Mouse (Mus musculus) R1 (cell line): ENCODE data around the gene Sf3b4.

Source experiments
- DNase-seq: peaks from one replicate; pipeline ENCODE4 v3.0.0-alpha.2; 2018; ENCODE audit warnings: low read depth, low spot score

The Sf3b4 gene

GRCm38 (mm10) chr3:96172197-96173178, at the start of gene Sf3b4:
Gene Sf3b4 (plus strand): TSS chr3:96172332.
- DNase-seq = peak; percentile 97

DNA sequence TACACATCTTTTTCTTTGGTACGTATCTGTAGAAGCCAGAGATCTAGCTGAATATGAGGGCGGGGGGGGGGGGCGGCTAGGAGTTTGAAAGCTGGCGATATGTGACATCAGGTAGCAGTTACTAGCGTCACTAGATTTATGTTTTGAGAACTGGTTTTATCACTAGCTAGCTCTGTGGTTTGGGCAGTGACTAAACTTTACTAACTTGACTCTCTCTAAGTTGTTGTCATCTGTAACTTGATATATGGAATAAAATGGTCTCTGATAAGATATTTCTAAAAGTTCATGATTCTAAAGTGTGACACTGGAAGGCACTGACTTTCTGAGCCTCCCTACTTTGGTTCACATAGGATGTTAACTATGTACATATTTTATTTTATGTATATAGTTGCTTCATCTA, 47.9 kb upstream of the Sf3b4 start:
- DNase-seq = no peak

DNA sequence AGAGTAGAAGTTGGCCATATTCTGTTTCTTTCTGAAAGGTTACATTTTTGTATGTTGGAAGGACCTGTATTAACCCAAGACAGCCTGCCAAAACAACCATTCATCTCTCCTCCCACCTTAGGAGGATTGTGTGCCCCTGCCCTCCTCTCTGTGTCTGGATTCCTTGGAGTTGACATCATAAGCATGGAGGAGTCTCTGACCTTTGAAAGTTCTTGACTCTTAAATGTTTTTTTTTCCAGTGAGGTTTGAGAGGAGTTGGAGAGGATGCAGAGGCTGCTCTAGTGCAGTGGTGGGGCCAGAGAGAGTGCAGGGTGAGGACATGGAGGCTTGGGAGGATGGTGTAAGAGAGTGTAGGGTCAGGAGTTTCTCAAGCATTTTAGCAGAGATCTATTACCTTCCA, 44.0 kb upstream of the Sf3b4 start:
- no peak for DNase-seq

- DNase-seq = no peak
These were observed 39.7 kb upstream of the Sf3b4 start for GRCm38 (mm10) chr3:96132478-96132877.

- peak; percentile 12 for DNase-seq
These were observed 38.7 kb upstream of the Sf3b4 start for GRCm38 (mm10) chr3:96133327-96133905.

DNA sequence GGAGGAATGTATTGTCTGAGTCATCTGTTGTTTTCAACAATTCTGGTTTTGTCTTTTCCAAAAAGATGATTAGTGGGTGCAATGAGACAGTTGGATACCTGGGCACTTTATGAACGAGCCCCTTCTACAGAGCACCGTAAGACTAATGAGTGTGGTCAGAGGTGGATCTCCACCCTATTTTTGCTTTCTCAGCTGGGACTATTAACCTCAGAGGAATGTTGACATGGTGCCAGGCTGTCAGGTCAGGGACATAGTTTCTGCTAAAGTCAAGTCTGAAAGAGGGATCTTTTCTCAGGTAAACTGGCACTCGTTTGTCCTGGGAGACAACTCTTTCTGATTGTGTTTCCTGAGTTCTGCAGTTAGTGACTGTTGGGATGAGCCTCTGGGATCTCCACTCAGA, 37.1 kb upstream of the Sf3b4 start:
- DNase-seq = no peak

- peak; percentile 63 for DNase-seq
These were observed 24.2 kb upstream of the Sf3b4 start for GRCm38 (mm10) chr3:96147950-96148349.

- DNase-seq = no peak
These were observed 20.3 kb upstream of the Sf3b4 start for GRCm38 (mm10) chr3:96151836-96152235.

GRCm38 (mm10) chr3:96152611-96153010, 19.5 kb upstream of the Sf3b4 start:
- DNase-seq = no peak

- DNase-seq = no peak
These were observed 16.6 kb upstream of the Sf3b4 start for GRCm38 (mm10) chr3:96155501-96155900.

- DNase-seq = no peak
These were observed 12.3 kb upstream of the Sf3b4 start for GRCm38 (mm10) chr3:96159820-96160219.

DNA sequence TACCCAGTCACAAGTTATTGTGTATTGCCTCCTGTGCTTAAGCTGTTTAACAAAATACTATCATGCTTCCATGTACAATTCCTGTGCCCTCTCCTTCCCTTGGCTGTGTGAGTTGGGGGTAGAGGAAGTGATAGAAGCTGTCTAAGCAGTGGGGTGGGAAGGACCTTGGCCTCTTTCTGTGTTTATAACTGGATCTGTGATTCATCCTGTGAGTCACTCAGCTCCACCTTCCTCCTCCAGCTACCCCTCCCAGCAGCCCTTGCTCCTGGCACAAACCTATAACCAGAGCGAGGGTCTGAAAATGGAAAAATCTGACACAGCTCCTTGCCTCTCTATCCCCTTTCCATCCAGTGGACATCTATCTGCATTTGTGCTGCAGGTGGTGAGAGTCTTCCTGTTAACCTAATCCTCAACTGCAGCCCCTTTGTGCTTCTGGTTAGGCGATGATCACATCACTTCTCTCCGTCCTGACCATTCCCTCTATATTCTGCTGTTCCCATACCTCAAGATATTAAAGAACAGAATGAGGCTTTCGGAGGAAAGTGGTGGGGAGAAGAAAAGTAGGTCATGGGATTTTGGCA, 11.8 kb upstream of the Sf3b4 start:
- no peak for DNase-seq

- peak; percentile 88 for DNase-seq
These were observed 11.2 kb upstream of the Sf3b4 start for GRCm38 (mm10) chr3:96160803-96161516.

DNA sequence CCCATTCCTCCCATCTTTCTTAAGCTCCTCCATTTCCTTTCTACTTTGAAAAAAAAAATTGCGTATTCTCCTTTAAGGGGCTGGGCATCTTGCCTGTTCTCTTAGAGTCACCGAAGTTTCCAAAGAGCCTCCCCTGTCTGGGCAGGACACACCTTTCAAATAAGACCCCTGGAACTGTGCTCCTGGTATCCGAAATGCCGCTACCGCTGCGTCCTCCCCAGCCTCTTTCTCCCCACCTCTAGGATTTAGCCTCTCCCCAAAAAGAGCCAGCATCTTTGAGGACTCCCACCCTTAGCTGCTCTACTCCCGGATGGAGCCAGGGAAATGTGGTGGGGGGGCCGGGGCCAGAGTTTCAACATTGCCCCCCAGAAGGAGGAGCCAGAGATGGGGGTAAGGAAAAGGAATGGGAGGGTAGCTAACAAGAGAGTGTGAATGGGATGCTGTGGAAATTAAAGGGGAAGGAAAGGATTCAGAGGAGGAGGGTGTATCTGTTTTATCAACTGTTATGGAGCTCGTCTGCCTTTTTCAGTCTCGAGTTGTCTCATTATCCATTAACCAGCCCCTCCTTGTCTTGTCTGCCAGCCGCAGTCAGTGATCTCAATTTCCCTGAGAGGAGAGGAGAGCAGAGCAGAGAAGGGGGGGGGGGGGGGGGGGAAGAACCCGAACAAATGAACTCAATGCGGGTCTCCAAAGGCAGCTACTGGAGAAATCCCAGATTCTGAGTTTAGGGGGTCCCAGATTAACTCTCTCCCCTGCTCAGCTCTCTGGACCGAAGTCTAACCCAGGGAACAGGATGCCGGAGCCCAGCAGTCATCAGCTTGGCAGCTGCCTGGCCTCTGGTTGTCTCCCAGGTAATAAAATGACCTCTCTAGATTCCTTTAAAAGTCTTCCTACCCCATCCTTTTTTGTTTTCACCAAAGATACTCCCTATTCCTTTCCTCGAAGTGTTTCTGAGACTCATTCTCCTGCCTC, 10.0 kb upstream of the Sf3b4 start, which contains the start of gene Mtmr11:
Mtmr11 (plus strand) TSS at position 136 of the 972 bp plus-strand sequence.
- no peak for DNase-seq

DNA sequence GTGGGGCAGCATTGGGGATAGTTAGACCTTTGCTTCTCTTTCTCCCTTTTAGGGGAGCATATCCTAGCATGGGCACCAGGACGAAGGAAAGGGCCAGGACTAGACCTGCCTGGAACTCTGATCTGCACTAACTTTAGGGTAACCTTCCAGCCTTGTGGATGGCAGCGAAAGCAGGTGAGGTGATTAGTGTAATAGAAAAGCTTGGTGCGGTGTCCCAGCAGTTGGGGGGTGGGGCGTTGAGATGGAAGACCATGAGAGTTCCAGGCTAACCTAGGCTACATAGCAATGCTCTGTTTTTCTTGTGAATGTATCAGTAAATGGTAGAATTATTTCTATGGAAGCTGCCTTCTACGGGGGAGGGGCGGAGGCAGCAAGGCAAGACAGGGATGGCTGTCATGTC, 9.1 kb upstream of the Sf3b4 start:
- DNase-seq = no peak

- no peak for DNase-seq
These were observed 3.5 kb upstream of the Sf3b4 start for GRCm38 (mm10) chr3:96168466-96169158.

DNA sequence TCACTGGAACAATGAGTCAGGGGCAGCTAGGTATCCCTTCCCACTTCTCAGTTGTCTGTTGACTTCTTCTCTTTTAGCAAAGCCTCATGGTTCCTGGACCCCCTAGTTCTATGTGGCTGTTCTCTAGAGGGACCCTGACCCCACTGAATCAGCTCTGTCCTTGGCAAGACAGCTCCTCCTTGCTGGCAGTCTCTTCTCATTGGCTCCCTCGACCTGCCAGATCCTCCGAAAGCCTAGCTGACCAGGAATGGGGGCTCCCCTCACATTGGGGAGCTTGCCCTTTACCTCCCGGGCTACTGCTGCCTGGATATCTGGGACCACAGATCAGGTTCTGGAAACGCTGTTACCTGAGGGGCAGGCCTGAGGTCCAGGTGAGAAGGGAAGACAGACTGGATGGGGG, 1.9 kb upstream of the Sf3b4 start:
- DNase-seq = no peak

- DNase-seq = peak; percentile 55
These were observed 1.1 kb upstream of the Sf3b4 start for GRCm38 (mm10) chr3:96170976-96171545.

DNA sequence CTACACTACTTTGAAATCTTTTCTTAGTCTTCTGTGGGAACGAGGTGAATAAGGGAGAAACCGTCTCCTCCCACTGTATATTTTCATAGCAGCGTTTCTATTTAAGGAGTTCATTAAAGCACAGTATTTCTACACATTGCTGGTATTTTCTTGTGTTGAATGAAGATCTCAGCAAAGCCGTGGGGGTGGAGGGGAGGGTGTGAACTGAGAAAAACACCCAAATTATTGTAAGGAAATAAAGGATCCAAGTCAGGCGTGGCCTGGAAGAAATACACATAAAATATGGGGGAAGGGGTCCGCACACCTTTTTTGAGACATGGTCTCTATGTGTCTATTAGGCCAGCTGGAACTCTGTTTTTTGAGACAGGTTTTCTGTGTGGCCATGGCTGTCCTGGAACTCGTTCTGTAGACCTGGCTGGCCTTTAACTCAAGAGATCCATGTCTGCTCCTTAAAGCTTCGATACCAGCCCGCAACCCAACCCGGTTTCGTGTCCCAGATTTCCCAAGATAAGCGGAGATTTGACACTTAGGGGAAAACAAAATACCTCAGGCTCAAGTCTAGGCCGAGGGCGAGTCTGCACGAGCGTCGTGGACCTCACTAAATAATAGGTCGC, 442 bp upstream of the Sf3b4 start:
- no peak for DNase-seq
